Mouse (Mus musculus) MEL-GATA-1-ER (cell line): ENCODE data around the gene Emg1.
"Not testable (repeated sequence)": the region's sequence is repeated elsewhere in the genome, so short reads cannot be mapped to it uniquely, and the experiment has no call there.

Experiments used
- DNase-seq: peaks from one replicate; pipeline ENCODE4 v3.0.0-alpha.2; 2012; ENCODE audit warnings: low read depth; ENCODE audit errors: extremely low read depth

The Emg1 gene

DNA sequence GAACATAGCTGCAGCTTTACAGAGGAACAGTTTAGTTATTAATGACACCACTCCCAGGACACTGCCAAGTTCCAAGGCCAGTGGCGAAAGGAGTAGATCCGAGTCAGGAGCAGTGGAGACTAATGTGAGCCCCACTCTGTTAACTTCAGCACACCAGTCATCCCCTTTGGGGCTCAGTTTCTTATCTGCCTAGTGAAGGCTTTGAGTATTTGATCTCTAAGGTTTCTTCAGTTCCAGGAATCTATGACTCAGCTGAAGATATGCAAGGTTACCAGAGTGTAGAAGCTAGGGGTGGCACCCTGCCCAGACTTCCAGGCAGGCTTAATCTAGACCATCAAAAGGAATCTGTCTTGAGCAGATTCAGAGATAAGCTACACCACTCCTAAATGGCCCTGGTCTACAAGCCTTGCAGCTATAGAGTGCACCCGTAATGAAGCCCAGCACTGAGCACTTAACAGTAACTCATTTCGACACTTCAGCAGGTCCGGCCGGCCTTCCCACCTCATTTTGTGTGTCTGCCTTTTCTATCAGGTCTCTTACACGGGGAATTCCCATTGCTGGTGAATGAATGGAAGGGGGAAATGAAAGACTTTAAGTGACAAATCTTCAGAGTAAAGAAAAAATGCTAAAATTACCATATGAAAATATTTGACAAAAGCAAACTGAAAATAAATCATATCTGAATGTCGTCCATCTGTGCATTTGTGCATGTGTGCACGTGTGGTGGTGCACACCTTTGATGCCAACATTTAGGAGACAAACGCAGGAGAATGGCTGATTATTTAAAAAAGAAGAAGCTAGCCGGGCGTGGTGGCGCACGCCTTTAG is 28.2 kb downstream of the Emg1 start:
- peak; percentile 73 for DNase-seq

DNA sequence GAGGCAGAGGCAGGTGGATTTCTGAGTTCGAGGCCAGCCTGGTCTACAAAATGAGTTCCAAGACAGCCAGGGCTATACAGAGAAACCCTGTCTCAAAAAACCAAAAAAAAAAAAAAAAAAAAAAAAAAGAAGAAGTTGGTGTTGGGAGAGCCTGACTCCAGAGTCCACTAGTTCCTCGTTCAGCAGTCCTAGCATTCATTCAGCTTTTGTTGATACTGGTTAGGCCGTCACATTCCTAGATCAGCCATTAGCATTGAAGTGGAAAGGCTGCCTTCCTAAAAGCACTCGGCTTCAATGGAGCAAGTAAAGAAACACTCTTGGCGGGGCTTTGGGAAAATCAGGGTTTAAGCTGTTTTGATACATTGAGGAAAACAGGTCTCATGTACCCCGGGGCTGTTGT is 29.7 kb downstream of the Emg1 start:
- not testable (repeated sequence) for DNase-seq

DNA sequence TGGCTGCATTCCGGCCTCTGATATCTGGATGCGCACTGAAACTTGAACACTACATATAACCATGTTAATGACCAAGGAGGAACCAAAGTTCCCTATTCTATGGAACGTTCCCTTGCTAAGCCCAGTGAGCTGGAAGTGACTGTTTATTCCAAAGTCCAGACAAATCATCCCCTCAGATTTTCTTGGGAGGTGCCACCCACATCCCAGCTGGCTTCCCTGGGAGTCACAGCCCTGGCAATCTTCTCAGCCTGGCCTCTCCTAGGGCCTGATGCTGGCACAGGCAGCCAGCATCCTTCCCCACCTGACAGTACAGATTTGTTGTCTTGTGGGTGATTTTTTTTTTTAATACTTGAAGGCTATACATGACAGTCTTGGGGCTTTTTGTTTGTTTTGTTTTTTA is 32.5 kb downstream of the Emg1 start:
- DNase-seq, result no peak

DNA sequence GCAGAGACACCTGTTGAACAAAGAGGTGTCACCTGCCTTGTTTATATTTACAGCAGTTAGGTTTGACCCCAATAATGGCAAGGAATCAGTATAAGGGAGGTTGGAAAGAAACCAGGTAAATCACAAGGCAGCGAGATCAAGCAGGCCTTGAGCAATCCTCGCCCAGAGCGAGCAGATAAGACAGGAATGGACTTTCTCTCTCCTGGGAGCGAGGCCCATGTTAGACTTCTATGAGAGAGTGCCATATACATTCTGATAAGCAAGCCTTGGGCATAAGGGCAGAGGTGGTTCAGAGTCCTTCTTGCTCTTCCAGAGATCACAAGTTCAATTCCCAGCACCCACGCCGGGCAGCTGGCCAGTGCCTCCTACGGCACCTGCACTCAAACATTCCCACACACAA is 33.2 kb downstream of the Emg1 start:
- DNase-seq, result no peak

DNA sequence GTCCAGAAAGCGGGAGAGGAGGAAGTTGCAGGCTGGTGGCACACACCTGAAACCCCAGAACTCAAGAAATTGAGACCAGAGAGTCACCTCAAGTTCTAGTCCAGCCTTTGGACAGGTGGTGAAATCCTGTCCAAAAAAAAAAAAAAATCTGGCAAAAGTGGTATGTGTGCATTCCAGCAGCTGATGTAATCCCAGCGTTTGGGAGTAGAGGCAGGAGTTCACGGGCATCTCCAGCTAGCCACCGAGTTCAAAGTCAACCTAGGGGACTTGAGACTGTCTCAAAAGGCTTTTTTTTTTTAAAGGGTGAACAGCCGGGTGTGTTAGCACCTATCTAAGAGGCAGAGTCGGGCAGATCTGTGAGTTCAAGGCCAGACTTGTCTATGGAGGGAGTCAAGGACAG is 35.8 kb downstream of the Emg1 start:
- no peak for DNase-seq

DNA sequence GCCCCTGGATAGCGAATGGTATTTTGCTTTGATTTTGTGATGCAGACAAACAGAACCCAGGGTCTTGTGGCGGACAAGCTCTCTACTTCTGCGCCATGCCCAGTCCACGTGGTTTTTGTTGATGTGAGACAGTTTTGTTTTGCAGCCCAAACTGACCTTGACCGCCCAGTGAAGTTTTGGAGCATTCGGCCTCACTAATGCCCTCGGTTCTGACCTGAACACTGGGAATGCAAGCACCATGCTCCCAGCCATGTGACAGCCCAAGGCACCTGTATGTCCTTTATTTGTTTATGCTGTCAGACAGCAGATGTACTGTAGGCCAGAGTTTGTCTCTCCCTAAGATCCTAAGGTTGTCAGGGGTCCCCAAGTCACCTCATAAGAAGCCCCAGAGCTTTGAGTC is 37.4 kb downstream of the Emg1 start:
- no peak for DNase-seq

DNA sequence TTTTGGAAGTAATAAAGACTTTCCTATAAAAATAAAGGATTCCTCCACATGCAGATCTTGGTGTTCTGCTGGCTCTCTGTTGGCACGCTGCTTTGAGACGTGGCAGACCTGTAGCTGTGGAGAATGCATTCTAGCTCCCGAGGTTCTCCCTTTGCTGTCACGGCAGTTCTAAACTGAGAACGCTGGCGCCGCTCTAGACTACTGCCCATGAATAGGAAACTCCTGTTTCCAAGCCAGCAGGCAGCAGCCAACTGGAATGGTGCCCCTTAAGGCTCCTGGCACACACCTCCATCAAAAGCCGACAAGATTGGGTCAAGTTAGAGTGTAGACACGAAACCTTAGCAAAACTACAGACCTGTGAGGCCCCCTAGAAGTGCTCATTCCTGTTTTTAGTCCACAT is 38.4 kb downstream of the Emg1 start:
- no peak for DNase-seq

DNA sequence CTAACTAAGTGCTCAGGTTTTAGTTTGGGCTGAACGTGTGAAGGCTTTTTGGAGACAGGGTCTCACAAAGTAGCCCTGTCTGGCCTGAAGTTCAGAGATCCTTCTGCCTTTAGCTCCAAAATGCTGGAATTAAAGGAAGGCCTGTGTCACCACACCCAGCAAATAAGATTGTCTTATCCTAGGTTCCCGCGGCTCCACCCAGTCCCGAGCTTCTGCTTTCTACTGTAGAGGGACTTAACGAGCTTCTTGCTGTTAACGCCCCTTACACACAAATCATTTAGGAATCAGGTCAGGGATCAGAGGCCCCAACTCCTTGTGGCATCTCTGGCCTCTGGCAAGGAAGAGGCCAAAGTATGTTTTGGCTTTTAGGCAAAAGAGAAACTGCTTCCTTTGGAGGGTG is 39.9 kb downstream of the Emg1 start:
- DNase-seq, result no peak

DNA sequence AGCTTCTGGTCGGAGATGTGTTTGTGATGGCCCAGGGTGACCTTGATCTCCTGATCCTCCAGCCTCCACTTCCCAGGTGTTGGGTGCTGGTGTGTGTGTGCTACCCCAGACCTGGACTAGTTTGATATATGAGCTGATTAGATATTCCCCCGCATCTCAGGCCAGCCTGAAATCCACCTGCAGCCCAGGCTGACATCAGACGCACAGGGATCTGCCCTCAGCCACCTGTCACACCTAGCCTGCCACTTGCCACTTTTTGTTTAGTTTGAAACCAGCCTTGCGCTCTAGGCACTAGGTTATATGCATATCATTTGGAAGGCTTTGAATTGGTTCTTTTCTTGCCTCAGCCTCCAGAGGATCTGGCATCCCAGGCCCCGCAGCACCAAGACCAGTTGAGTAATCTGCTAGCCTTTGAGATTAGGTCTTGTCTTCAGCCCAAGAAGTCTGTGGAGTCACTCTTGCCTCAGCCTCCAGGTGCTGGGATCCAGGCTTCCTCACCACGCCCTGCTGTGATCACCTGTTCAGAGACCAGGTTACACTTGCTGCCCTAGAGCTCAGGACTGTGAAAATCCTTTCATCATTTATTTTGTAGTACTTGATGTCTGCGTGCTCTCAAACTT is 41.6 kb downstream of the Emg1 start:
- no peak for DNase-seq

DNA sequence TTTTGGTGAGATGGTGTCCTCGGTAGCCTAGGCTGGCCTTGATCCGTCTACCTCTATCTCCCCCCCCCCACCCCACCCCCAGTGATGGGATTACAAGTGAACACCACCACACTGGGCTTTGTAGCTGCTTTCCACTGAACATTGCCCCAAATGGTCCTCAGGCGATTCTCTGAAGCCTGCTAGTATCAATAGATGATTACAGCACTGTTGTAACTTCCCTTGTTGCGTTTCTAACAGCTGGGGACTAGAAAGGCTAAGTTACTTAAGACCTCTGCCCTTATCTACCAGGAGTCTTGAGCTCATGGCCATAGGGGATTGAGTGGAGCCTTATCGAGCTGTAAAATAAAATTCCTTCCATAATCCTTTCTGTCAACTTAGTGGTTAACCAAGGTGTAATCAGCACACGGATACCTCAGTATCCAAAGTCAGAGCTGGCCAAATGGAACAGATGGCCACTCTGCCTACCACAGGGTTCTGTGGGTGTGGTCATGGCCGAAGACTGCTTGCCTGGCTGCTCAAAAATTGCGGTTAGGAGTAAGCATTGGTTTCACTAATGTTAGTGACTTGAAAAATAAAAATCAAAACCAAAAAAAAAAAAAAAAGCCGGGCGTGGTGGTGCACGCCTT is 42.6 kb downstream of the Emg1 start:
- no peak for DNase-seq

DNA sequence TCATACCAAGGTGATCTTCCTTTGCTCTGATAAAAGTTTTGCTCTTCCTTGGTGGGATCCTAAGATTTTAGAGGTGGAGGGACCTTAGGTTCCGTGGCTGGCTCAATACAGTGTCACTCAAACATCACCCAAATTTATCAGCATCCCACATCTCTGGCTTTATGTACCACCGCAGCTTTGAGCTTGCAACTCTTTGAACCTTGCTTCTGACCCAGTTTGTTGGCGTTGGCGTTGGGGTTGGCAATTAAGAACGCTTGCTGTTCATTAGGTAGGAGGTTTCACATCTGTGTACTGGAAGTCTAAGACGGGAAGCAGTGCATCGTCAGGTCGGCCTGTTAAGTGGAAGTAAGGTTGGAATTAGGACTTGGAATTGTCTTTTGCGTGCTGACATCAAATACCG is 47.0 kb downstream of the Emg1 start:
- DNase-seq, result no peak

DNA sequence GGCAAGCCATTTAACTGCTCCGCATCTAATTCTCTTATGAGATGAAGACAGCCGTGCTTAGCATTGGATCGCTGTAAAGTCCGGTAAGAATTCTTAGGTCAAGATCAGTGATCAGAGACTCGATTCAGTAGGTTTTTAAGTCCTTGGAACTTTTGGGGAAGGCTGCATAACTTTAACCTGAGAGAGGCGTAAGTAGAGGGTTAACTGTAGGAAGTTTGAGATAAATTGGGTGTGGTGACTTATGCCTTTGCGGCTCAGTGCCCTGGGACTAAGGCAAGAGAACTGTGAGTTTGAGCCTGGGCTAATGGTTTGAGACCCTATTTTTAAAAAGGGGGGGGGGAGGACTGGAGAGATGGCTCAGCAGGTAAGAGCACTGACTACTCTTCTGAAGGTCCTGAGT is 47.7 kb downstream of the Emg1 start:
- no peak for DNase-seq

DNA sequence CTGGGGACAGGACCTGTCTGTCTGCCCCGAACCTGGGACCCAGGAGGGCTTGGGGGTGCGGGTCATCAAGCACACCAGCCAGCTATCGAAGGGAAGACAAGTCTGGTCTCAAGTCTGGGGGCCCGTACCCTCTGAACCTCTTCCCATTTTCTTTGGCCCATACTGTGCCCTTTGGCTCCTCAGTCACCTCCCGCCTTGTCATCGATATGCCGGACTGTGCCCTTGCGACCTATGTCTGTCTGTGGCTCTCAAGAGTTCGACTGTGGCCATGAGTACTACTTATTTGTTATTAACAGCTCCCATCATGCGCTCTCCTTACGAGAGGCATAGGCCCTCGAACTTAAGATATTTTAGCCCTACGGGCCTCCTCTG is 48.6 kb downstream of the Emg1 start:
- DNase-seq, result no peak

DNA sequence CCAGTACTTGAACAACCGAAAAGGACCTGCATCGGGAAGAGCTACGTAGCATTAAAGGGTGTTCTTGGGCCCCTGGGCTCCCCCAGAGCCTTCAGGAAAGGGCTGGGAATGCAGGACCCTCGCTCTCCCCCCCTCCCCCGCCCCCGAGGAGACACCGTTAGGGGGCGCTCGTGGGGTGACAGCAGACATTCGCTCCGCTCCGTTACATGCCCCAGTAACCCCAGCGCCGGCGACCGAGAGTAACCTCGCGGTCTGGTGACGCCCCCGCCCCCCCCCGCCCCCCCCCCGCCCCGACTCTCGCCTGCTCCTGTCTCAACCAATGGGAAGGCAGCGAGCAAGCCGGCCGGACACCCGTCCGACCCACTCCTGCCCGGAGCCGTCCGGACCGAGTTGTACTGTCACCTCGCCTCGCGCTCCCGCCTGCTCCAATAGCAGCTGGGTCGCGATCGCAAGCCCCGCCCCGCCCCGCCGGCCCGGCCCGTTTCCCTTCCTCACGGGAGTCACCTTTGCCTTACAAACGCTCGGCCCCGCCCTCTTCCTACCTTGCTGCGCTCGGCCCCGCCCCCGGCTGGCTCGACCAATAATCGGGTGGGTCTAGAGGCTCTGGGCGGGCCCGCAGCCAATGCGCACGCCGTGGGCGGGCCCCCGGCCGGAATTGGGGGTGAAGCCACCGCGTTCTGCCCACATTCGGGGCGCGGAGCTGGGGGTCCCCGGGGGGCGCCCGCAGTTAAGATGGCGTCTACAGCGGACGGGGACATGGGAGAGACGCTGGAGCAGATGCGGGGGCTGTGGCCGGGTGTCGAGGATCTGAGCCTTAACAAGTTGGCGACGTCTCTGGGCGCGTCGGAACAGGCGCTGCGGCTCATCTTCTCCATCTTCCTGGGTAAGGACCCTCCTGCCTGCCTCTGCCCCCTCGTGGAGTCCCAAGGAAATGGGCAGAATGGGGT is 49.2 kb downstream of the Emg1 start, which contains the start of gene Lpcat3:
Lpcat3 (plus strand) TSS at position 551 of the 947 bp plus-strand sequence.
- DNase-seq, result peak; percentile 89

DNA sequence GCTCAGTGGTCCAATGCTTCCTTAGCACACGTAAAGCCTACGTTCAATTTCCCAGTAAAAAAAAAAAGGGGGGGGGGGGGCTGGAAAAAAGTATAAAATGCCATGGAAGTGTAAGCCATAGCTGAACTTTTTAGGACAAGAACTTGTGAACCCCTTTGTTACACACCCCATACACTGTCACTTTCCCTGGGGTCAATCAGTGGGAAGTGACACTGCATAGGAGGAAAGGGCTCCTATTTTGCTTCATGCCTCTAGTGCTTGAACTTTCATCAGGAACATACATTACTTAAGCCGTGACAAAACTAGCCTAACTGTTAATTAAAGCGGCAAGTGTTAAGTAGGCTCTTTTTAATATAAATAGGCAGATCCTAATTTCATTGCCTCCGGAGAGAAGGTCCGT is 50.0 kb downstream of the Emg1 start:
- DNase-seq, result no peak

DNA sequence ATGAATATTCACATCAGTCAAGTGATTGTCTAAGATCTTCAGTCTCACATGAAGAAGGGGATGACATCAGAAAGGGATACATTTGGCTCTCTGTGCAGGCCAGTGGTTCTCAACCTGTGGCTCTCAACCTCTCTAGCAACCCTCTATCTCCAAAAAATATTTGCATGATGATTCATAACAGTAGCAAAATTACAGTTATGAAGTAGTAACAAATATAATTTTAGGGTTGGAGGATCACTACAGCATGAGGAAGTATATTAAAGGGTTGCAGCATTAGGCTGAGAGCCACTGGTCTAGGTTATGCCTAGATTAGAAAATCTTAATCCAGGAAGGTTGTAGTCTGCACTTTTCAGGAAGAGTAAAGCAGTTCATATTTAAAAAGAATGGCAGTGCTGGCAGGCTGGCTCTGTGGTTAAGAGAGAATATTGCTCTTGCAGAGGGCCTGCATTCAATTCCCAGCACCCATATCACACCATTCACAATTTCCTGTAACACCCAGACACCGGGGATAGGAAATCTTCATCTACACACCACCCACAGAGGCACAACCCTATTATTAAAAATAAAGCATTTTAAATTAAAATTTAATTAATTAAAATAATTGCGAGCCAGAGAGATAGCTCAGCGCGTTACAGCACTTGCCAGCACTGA is 50.7 kb downstream of the Emg1 start:
- DNase-seq, result no peak

DNA sequence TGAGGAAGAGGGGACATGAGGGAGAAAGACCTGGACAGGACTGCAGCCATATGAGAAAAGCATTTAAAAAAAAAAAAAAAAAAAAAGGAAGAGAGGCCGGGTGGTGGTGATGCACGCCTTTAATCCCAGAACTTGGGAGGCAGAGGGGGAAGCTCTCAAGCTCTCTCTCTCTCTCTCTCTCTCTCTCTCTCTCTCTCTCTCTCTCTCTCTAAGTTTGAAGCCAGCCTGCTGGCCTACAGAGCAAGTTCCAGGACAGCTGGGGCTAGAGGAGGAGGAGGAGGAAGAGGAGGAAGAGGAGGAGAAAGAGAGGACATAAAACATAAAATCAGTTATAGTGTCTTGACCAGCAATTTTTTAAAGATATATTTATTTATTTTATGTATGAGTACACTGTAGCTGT is 53.9 kb downstream of the Emg1 start:
- no peak for DNase-seq

DNA sequence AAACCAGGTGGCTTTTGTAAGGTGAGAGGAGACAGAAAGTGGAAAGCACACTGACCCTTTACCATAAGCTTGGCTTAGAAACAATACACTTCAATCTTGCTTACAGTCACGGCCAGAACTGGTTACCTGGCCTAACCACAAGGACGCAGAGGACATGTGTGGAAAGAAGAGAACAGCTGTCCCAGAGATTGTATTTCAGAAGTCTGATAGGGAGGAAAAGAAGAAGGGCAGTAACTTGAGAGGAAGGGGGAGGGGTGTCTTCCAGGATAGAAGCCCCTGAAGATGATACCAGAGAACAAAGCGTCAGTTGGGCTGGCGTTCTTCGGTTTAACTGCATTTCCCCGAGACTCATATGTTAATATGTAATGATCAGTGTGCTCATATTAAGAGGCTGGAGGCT is 56.1 kb downstream of the Emg1 start:
- no peak for DNase-seq
